Mouse (Mus musculus): ENCODE results near the gene Kat6b. TPM values are rescaled to one million over a fixed set of nuclear protein-coding genes. Genes with fewer than 3 reads are reported as not detected.
A peak's percentile ranks its signal among the peaks of the same experiment; 100 is the strongest.

Kat6b gene
- polyA plus RNA-seq, 1 experiment from 2014 or later = 22.0 TPM

DNA sequence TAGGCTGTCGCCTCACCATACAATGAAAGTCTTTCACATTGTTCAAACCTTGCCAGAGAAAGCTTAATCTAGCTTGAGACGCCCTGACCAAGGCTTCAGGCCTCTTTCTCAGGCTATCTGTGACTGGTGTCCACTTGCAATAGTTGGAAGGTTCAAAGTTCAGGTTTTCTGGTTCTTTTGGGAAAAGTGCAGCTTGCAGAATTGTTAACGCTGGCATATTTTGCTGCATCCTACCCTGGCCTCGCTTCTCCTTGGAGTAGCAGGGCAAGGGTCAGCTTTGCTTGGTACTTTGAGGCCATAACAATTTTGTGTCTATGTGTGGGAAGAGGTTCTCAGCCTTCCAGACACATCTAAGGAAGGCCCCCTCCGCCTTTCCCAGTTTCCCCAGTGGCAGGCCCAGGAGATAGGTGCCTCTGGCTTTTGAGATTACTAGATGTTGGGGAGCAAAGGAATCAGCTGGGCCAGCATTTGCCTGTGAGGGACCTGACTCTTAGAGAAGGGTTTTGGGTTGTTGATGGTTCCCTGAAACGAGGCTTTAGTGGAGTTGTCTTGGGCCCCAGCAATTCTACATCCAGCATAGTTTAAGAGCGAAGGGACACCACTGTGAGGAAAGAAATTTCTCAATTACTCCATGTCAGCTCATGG is 215.1 kb downstream of the Kat6b start:
- Histone ChIP-seq H3K9me3 (ENCODE audit: control insufficient read depth, low read length) (peaks cover 5% of the 10 kb centered on the region), H3K27me3 (ENCODE audit: control insufficient read depth, insufficient read depth, low read length) (no peaks in the 10 kb centered on the region), H3K9ac (ENCODE audit: low read depth, low read length) (no peak overlapping the region), H3K4me3 (ENCODE audit: low read length) (no peak overlapping the region), H3K4me1 (ENCODE audit: control insufficient read depth, insufficient read depth, low read length) (no peaks in the 10 kb centered on the region), H3K27ac (ENCODE audit: low read depth, low read length) (no peak overlapping the region), H3K4me2 (replicated peaks; ENCODE audit: low read depth, low read length) (no peak overlapping the region), H3K36me3 (ENCODE audit: control insufficient read depth, insufficient read depth, low read length) (no peaks in the 10 kb centered on the region)
- 82% methylated on average over 7 of the region's 7 CpGs for WGBS
- no peak for ATAC-seq (ENCODE audit: low FRiP score, low TSS enrichment)

GRCm38 (mm10) chr14:21702691-21703090 is 221.5 kb downstream of the Kat6b start:
- Histone ChIP-seq H3K36me3 (ENCODE audit: control insufficient read depth, insufficient read depth, low read length) (no peaks in the 10 kb centered on the region), H3K27ac (ENCODE audit: low read depth, low read length) (no peak overlapping the region), H3K9ac (ENCODE audit: low read depth, low read length) (no peak overlapping the region), H3K27me3 (ENCODE audit: control insufficient read depth, insufficient read depth, low read length) (no peaks in the 10 kb centered on the region), H3K4me2 (replicated peaks; ENCODE audit: low read depth, low read length) (no peak overlapping the region), H3K4me1 (ENCODE audit: control insufficient read depth, insufficient read depth, low read length) (0 out of 2 replicates have a peak, but pooled peaks cover 4% of the 10 kb centered on the region), H3K4me3 (ENCODE audit: low read length) (no peak overlapping the region), H3K9me3 (ENCODE audit: control insufficient read depth, low read length) (no peaks in the 10 kb centered on the region)
- ATAC-seq (ENCODE audit: low FRiP score, low TSS enrichment) = no peak
- WGBS = 92% methylated on average over 8 of the region's 8 CpGs

- 28% methylated on average over 5 of the region's 5 CpGs for WGBS
- H3K27ac ChIP-seq (ENCODE audit: low read depth, low read length) = no peak overlapping the region
- no peak for ATAC-seq (ENCODE audit: low FRiP score, low TSS enrichment)
Measured at GRCm38 (mm10) chr14:21703255-21703654, 222.0 kb downstream of the Kat6b start.

DNA sequence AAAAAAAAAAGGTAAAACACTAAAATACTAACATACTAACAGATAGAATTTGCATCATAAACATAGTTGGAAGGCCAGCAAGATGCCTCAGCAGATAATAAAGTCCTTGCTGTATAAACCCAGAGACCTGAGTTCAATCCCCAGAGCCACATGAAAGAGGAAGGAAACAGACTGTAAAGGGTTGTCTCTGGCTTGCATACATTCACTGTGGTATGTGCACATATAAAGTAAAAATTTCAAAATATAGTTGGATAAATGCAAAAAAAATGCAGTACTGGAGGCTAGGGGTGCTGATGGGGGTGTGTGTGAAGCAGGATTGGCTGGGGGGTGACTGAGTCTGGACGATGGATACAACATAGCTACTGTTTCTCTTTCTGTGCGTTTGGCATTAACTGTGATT is 224.2 kb downstream of the Kat6b start:
- Histone ChIP-seq H3K9ac (ENCODE audit: low read depth, low read length) (no peak overlapping the region), H3K27me3 (ENCODE audit: control insufficient read depth, insufficient read depth, low read length) (no peaks in the 10 kb centered on the region), H3K4me2 (replicated peaks; ENCODE audit: low read depth, low read length) (no peak overlapping the region), H3K27ac (ENCODE audit: low read depth, low read length) (no peak overlapping the region), H3K4me1 (ENCODE audit: control insufficient read depth, insufficient read depth, low read length) (0 out of 2 replicates have a peak, but pooled peaks cover 4% of the 10 kb centered on the region), H3K4me3 (ENCODE audit: low read length) (no peak overlapping the region), H3K9me3 (ENCODE audit: control insufficient read depth, low read length) (no peaks in the 10 kb centered on the region), H3K36me3 (ENCODE audit: control insufficient read depth, insufficient read depth, low read length) (no peaks in the 10 kb centered on the region)
- 90% methylated on average over 2 of the region's 2 CpGs for WGBS
- ATAC-seq (ENCODE audit: low FRiP score, low TSS enrichment) = no peak

More at GRCm38 (mm10) chr14:21703255-21703654, 222.0 kb downstream of the Kat6b start:
- Histone ChIP-seq H3K4me2 (replicated peaks; ENCODE audit: low read depth, low read length) (no peak overlapping the region), H3K4me3 (ENCODE audit: low read length) (no peak overlapping the region), H3K27me3 (ENCODE audit: control insufficient read depth, insufficient read depth, low read length) (no peaks in the 10 kb centered on the region), H3K4me1 (ENCODE audit: control insufficient read depth, insufficient read depth, low read length) (0 out of 2 replicates have a peak, but pooled peaks cover 4% of the 10 kb centered on the region), H3K9me3 (ENCODE audit: control insufficient read depth, low read length) (no peaks in the 10 kb centered on the region), H3K9ac (ENCODE audit: low read depth, low read length) (no peak overlapping the region), H3K36me3 (ENCODE audit: control insufficient read depth, insufficient read depth, low read length) (no peaks in the 10 kb centered on the region)

DNA sequence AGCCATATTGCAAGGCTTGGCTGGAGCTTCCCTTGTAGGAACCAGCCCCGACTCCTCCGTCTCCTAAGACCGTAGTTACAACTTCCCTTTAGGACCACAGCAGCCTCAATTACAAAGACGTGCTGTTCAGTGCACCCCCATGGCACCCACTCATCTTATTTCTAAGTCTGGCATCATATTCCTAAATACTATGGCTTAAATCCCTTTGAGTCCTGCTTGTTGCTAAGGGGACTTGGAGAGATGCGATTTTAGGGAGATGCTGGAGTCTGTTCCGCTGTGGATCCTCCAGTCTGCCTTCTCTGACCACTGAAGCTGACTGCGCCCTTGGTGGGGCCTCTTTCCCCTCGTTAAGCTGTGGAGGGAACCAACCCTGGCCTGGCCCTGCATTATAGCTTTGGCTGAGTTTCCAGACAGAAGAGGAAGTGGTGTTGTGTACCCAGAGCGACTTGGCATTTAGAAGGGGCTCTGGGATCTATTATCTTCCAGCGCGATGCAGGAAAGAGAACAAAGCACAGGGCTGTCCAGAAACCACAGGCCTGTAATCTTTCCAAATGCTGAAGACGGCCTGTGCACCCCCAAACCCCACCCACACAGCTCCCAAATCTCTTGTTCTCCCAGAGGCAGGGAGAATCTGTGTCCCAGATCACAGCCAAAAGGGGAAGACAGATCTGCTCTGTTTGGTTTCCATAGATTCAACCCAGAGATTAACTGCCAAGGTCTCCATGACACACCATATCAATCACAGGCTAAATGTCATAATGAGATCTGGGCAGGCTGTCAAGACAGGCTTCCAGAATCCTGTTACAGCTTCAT is 225.7 kb downstream of the Kat6b start:
- Histone ChIP-seq H3K4me2 (replicated peaks; ENCODE audit: low read depth, low read length) (no peak overlapping the region), H3K4me3 (ENCODE audit: low read length) (no peak overlapping the region), H3K9me3 (ENCODE audit: control insufficient read depth, low read length) (no peaks in the 10 kb centered on the region), H3K27ac (ENCODE audit: low read depth, low read length) (peak overlapping the region; percentile 51; the same call in 1 of the 2 replicates), H3K27me3 (ENCODE audit: control insufficient read depth, insufficient read depth, low read length) (no peaks in the 10 kb centered on the region), H3K4me1 (ENCODE audit: control insufficient read depth, insufficient read depth, low read length) (0 out of 2 replicates have a peak, but pooled peaks cover 4% of the 10 kb centered on the region), H3K36me3 (ENCODE audit: control insufficient read depth, insufficient read depth, low read length) (no peaks in the 10 kb centered on the region), H3K9ac (ENCODE audit: low read depth, low read length) (no peak overlapping the region)
- WGBS = 64% methylated on average over 12 of the region's 12 CpGs
- no peak for ATAC-seq (ENCODE audit: low FRiP score, low TSS enrichment)

- H3K4me2 ChIP-seq (replicated peaks; ENCODE audit: low read depth, low read length) = no peak overlapping the region
- H3K9me3 ChIP-seq (ENCODE audit: control insufficient read depth, low read length) = no peaks in the 10 kb centered on the region
- no peaks in the 10 kb centered on the region for H3K4me1 ChIP-seq (ENCODE audit: control insufficient read depth, insufficient read depth, low read length)
- H3K9ac ChIP-seq (ENCODE audit: low read depth, low read length) = no peak overlapping the region
- no peaks in the 10 kb centered on the region for H3K36me3 ChIP-seq (ENCODE audit: control insufficient read depth, insufficient read depth, low read length)
- H3K4me3 ChIP-seq (ENCODE audit: low read length) = no peak overlapping the region
- no peaks in the 10 kb centered on the region for H3K27me3 ChIP-seq (ENCODE audit: control insufficient read depth, insufficient read depth, low read length)
- WGBS = 51% methylated on average over 2 of the region's 2 CpGs
- H3K27ac ChIP-seq (ENCODE audit: low read depth, low read length) = no peak overlapping the region
- ATAC-seq (ENCODE audit: low FRiP score, low TSS enrichment) = no peak
Measured at GRCm38 (mm10) chr14:21709545-21709944, 228.3 kb downstream of the Kat6b start.

DNA sequence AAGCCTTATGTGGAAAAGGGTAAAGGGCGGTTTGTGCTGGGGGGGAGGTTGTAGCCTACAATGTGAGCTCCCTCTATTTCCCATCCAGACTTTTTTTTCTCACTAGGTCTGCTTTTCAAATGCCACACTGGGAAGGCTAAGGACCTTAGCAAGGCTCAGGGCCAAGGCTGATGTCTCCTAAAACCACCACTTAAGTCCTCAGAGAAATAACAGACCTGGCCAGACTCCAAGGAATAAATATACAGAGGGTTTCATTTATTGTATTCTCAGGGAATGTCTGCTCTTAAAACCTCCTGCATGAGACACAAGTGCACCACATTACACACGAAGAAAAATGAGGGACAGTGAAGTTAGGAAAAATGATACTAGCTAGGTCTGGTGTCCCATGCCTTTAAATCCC is 230.0 kb downstream of the Kat6b start:
- Histone ChIP-seq H3K9me3 (ENCODE audit: control insufficient read depth, low read length) (no peaks in the 10 kb centered on the region), H3K9ac (ENCODE audit: low read depth, low read length) (no peak overlapping the region), H3K27me3 (ENCODE audit: control insufficient read depth, insufficient read depth, low read length) (no peaks in the 10 kb centered on the region), H3K27ac (ENCODE audit: low read depth, low read length) (no peak overlapping the region), H3K4me3 (ENCODE audit: low read length) (no peak overlapping the region), H3K4me2 (replicated peaks; ENCODE audit: low read depth, low read length) (no peak overlapping the region), H3K4me1 (ENCODE audit: control insufficient read depth, insufficient read depth, low read length) (no peaks in the 10 kb centered on the region), H3K36me3 (ENCODE audit: control insufficient read depth, insufficient read depth, low read length) (no peaks in the 10 kb centered on the region)
- no peak for ATAC-seq (ENCODE audit: low FRiP score, low TSS enrichment)
- 79% methylated on average over 2 of the region's 2 CpGs for WGBS

GRCm38 (mm10) chr14:21714486-21714885 is 233.3 kb downstream of the Kat6b start, which contains the start of gene Dupd1:
Gene Dupd1, minus strand, starts transcription at chr14:21714576.
- H3K4me1 ChIP-seq (ENCODE audit: control insufficient read depth, insufficient read depth, low read length) = peaks cover 2% of the 10 kb centered on the region; the same call in 1 of the 2 replicates
- no peak within 1 kb of the TSS for H3K9ac ChIP-seq (ENCODE audit: low read depth, low read length)
- 40% methylated on average over 5 of the region's 5 CpGs for WGBS
- H3K4me3 ChIP-seq (ENCODE audit: low read length) = no peak within 1 kb of the TSS
- H3K4me2 ChIP-seq (replicated peaks; ENCODE audit: low read depth, low read length) = no peak within 1 kb of the TSS
- H3K36me3 ChIP-seq (ENCODE audit: control insufficient read depth, insufficient read depth, low read length) = no peaks in the 10 kb centered on the region
- no peaks in the 10 kb centered on the region for H3K27me3 ChIP-seq (ENCODE audit: control insufficient read depth, insufficient read depth, low read length)
- no peak for ATAC-seq (ENCODE audit: low FRiP score, low TSS enrichment)
- no peaks in the 10 kb centered on the region for H3K9me3 ChIP-seq (ENCODE audit: control insufficient read depth, low read length)
- no peak within 1 kb of the TSS for H3K27ac ChIP-seq (ENCODE audit: low read depth, low read length)

Measured in kidney, embryonic 14.5 days (tissue).